Mouse (Mus musculus): Measurements from ENCODE around the gene Kpna7. TPM values are rescaled to one million over a fixed set of nuclear protein-coding genes. Genes with fewer than 3 reads are reported as not detected.

Kpna7 gene
- polyA plus RNA-seq, 1 experiment from 2014 or later = not detected

DNA sequence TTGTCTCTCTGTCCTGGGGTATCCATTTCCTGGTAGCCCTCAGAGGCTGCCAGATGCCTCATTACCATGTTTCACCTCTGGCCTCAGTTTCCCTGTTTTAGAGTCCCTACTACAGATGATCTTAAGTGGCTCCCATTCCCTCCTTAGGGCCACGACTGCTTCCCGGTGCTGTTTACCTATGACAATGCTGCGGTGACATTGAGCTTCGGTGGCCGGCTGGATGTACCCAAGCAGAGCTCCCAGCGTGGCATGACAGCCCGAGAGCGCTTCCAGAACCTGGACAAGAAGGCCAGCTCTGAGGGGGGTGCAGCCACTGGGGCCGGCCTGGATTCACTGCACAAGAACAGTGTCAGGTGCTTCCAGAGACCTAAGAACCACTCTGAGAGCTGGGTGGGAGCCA, 42.8 kb upstream of the Kpna7 start:
- H3K4me1 ChIP-seq (ENCODE audit: insufficient read depth, low read depth, low read length) = no peaks in the 10 kb centered on the region
- H3K9me3 ChIP-seq (ENCODE audit: low read length) = no peaks in the 10 kb centered on the region
- no peak overlapping the region for H3K4me2 ChIP-seq (replicated peaks; ENCODE audit: low read depth, low read length)
- TF ChIP-seq CTCF (IDR thresholded peaks at IDR 0.05) = no peak
- H3K4me3 ChIP-seq (ENCODE audit: low read depth, low read length) = no peak overlapping the region
- H3K27ac ChIP-seq (ENCODE audit: low read length) = no peak overlapping the region
- no peak overlapping the region for H3K9ac ChIP-seq (replicated peaks; ENCODE audit: low read depth)
- DNase-seq (ENCODE audit: low spot score) = no peak
- ATAC-seq = no peak
- WGBS = 91% methylated on average over 9 of the region's 9 CpGs
- no peaks in the 10 kb centered on the region for H3K27me3 ChIP-seq (replicated peaks; ENCODE audit: insufficient read depth, low read length)
- peaks cover 45% of the 10 kb centered on the region for H3K36me3 ChIP-seq (ENCODE audit: insufficient read depth, low read length)

GRCm38 (mm10) chr5:145123396-145123795, 39.6 kb upstream of the Kpna7 start:
- Histone ChIP-seq H3K4me3 (ENCODE audit: low read depth, low read length) (no peak overlapping the region), H3K9ac (replicated peaks; ENCODE audit: low read depth) (no peak overlapping the region), H3K27ac (ENCODE audit: low read length) (no peak overlapping the region), H3K4me2 (replicated peaks; ENCODE audit: low read depth, low read length) (no peak overlapping the region), H3K9me3 (ENCODE audit: low read length) (no peaks in the 10 kb centered on the region), H3K36me3 (ENCODE audit: insufficient read depth, low read length) (peaks cover 42% of the 10 kb centered on the region), H3K27me3 (replicated peaks; ENCODE audit: insufficient read depth, low read length) (no peaks in the 10 kb centered on the region), H3K4me1 (ENCODE audit: insufficient read depth, low read depth, low read length) (no peaks in the 10 kb centered on the region)
- TF ChIP-seq CTCF (IDR thresholded peaks at IDR 0.05) = no peak
- TF ChIP-seq EP300 (IDR thresholded peaks at IDR 0.05) = no peak
- ATAC-seq (no peak), DNase-seq (ENCODE audit: low spot score) (no peak)
- 91% methylated on average over 19 of the region's 19 CpGs for WGBS

DNA sequence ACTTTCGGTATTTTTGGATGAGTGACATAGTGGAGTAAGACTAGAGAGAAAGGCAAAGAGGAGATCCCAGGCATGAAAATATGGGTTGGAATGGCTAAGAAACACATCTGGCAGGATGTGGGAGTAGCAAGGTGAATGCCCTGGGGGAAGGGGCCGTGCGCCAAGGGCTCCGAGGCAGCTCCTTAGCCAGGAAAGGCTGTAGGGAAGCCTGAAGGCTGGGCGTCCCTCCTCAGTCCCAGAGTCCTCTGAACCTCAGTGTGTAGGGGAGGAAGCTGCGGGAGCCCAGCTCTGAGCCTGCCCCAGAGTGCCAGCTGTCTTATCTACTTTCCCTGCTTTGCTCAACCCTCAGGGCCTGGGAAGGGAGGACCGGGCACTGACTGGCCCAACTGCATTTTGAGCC, 37.1 kb upstream of the Kpna7 start:
- no peak for DNase-seq (ENCODE audit: low spot score)
- no peak for ATAC-seq
- H3K9me3 ChIP-seq (ENCODE audit: low read length) = no peaks in the 10 kb centered on the region
- TF ChIP-seq EP300 (IDR thresholded peaks at IDR 0.05) (no peak), CTCF (IDR thresholded peaks at IDR 0.05) (no peak)
- H3K4me3 ChIP-seq (ENCODE audit: low read depth, low read length) = no peak overlapping the region
- no peaks in the 10 kb centered on the region for H3K27me3 ChIP-seq (replicated peaks; ENCODE audit: insufficient read depth, low read length)
- no peak overlapping the region for H3K9ac ChIP-seq (replicated peaks; ENCODE audit: low read depth)
- H3K4me2 ChIP-seq (replicated peaks; ENCODE audit: low read depth, low read length) = no peak overlapping the region
- no peak overlapping the region for H3K27ac ChIP-seq (ENCODE audit: low read length)
- WGBS = 47% methylated on average over 7 of the region's 7 CpGs
- H3K4me1 ChIP-seq (ENCODE audit: insufficient read depth, low read depth, low read length) = peaks cover 3% of the 10 kb centered on the region; the same call in 1 of the 2 replicates
- peaks cover 29% of the 10 kb centered on the region for H3K36me3 ChIP-seq (ENCODE audit: insufficient read depth, low read length)

DNA sequence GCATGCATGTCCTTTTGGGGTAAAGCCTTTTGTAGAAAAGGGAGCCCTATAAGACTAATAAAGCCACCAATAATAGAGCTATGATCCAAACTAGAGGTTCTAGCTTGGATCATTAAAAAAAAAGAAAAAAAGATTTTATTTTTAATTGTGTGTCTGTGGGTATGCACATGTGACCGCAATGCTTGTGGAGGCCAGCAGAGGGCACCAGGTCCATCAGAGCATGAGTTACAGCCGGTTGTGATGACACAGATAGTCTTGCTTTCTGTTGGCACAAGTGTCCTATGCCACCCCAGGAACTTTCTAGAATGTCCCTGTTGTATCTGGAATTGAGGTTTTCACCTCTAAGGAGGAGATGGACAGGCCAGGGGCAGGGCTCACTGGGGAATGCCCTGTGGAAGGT, 35.6 kb upstream of the Kpna7 start:
- no peak overlapping the region for H3K4me3 ChIP-seq (ENCODE audit: low read depth, low read length)
- peak; percentile 61 for TF ChIP-seq CTCF (IDR thresholded peaks at IDR 0.05)
- TF ChIP-seq EP300 (IDR thresholded peaks at IDR 0.05) = no peak
- peaks cover 20% of the 10 kb centered on the region for H3K36me3 ChIP-seq (ENCODE audit: insufficient read depth, low read length)
- H3K4me2 ChIP-seq (replicated peaks; ENCODE audit: low read depth, low read length) = no peak overlapping the region
- H3K9me3 ChIP-seq (ENCODE audit: low read length) = no peaks in the 10 kb centered on the region
- 87% methylated on average over 2 of the region's 2 CpGs for WGBS
- no peak overlapping the region for H3K9ac ChIP-seq (replicated peaks; ENCODE audit: low read depth)
- no peaks in the 10 kb centered on the region for H3K27me3 ChIP-seq (replicated peaks; ENCODE audit: insufficient read depth, low read length)
- ATAC-seq (no peak), DNase-seq (ENCODE audit: low spot score) (no peak)
- peaks cover 3% of the 10 kb centered on the region; the same call in 1 of the 2 replicates for H3K4me1 ChIP-seq (ENCODE audit: insufficient read depth, low read depth, low read length)
- no peak overlapping the region for H3K27ac ChIP-seq (ENCODE audit: low read length)

DNA sequence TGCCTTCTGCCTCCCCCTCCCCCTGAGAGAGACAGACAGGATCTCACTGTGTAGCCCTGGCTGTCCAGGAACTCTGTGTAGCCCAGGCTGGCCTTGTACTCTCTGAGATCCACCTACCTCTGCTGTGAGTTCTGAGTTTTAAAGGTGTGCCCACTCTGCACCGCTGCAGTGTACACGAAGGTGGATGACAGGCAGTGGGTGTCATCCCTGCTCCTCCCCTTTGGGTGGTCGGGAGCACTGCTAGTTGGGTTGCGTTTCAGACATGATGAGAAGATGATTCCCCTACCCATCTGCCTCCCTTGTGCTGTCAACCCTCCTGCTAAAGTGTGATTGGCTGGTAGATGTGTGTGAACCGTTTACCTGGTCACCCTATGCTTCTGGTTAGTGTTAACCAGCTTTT, 34.6 kb upstream of the Kpna7 start:
- WGBS = 84% methylated on average over 5 of the region's 5 CpGs
- peaks cover 3% of the 10 kb centered on the region; the same call in 1 of the 2 replicates for H3K4me1 ChIP-seq (ENCODE audit: insufficient read depth, low read depth, low read length)
- H3K27me3 ChIP-seq (replicated peaks; ENCODE audit: insufficient read depth, low read length) = no peaks in the 10 kb centered on the region
- no peak overlapping the region for H3K27ac ChIP-seq (ENCODE audit: low read length)
- ATAC-seq (no peak), DNase-seq (ENCODE audit: low spot score) (no peak)
- TF ChIP-seq CTCF (IDR thresholded peaks at IDR 0.05) = no peak
- TF ChIP-seq EP300 (IDR thresholded peaks at IDR 0.05) = no peak
- no peak overlapping the region for H3K4me2 ChIP-seq (replicated peaks; ENCODE audit: low read depth, low read length)
- H3K36me3 ChIP-seq (ENCODE audit: insufficient read depth, low read length) = peaks cover 13% of the 10 kb centered on the region
- no peak overlapping the region for H3K9ac ChIP-seq (replicated peaks; ENCODE audit: low read depth)
- no peaks in the 10 kb centered on the region for H3K9me3 ChIP-seq (ENCODE audit: low read length)
- H3K4me3 ChIP-seq (ENCODE audit: low read depth, low read length) = no peak overlapping the region

DNA sequence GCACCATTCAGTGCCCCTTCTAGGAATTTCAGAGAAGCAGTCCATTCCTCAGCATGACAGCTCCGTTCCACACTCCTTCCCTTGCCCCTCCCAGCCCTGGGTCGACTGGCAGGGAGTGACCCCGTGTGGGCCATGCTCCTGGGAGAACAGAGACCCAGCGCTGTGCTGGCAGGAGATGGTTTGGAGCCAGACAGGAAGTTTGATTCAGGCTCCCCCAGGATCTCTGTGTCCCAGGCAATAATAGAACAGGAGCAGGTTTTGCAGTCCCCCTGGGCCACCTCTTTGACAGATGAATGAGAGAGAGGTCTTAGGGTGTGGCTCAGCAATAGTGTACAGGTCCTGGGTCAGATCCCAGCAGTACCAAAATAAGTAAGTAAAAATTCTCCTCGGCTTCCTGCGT, 34.2 kb upstream of the Kpna7 start:
- H3K27ac ChIP-seq (ENCODE audit: low read length) = no peak overlapping the region
- 37% methylated on average over 6 of the region's 6 CpGs for WGBS
- H3K9ac ChIP-seq (replicated peaks; ENCODE audit: low read depth) = no peak overlapping the region
- no peak overlapping the region for H3K4me2 ChIP-seq (replicated peaks; ENCODE audit: low read depth, low read length)
- peak; percentile 13 for DNase-seq (ENCODE audit: low spot score)
- H3K27me3 ChIP-seq (replicated peaks; ENCODE audit: insufficient read depth, low read length) = no peaks in the 10 kb centered on the region
- no peaks in the 10 kb centered on the region for H3K9me3 ChIP-seq (ENCODE audit: low read length)
- no peak for ATAC-seq
- no peak overlapping the region for H3K4me3 ChIP-seq (ENCODE audit: low read depth, low read length)
- H3K36me3 ChIP-seq (ENCODE audit: insufficient read depth, low read length) = peaks cover 10% of the 10 kb centered on the region
- H3K4me1 ChIP-seq (ENCODE audit: insufficient read depth, low read depth, low read length) = peaks cover 3% of the 10 kb centered on the region; the same call in 1 of the 2 replicates
- no peak for TF ChIP-seq EP300 (IDR thresholded peaks at IDR 0.05)
- TF ChIP-seq CTCF (IDR thresholded peaks at IDR 0.05) = no peak

GRCm38 (mm10) chr5:145116916-145117315, 33.1 kb upstream of the Kpna7 start:
- Histone ChIP-seq H3K9me3 (ENCODE audit: low read length) (no peaks in the 10 kb centered on the region), H3K27me3 (replicated peaks; ENCODE audit: insufficient read depth, low read length) (no peaks in the 10 kb centered on the region), H3K4me2 (replicated peaks; ENCODE audit: low read depth, low read length) (peak overlapping the region; percentile 42), H3K9ac (replicated peaks; ENCODE audit: low read depth) (no peak overlapping the region), H3K4me1 (ENCODE audit: insufficient read depth, low read depth, low read length) (peaks cover 3% of the 10 kb centered on the region; the same call in 1 of the 2 replicates), H3K36me3 (ENCODE audit: insufficient read depth, low read length) (peaks cover 5% of the 10 kb centered on the region; the same call in 1 of the 2 replicates), H3K27ac (ENCODE audit: low read length) (peak overlapping the region; percentile 88), H3K4me3 (ENCODE audit: low read depth, low read length) (peak overlapping the region; percentile 12; the same call in 1 of the 2 replicates)
- 31% methylated on average over 10 of the region's 10 CpGs for WGBS
- peak; percentile 82 for DNase-seq (ENCODE audit: low spot score)
- no peak for TF ChIP-seq EP300 (IDR thresholded peaks at IDR 0.05)
- peak; percentile 79 for TF ChIP-seq CTCF (IDR thresholded peaks at IDR 0.05)
- peak; percentile 55 for ATAC-seq

All from lung, postnatal 0 days (tissue).